Mouse (Mus musculus): ENCODE data around the gene Camta1.
A peak's percentile ranks its signal among the peaks of the same experiment; 100 is the strongest.

Gene Camta1

GRCm38 (mm10) chr4:150964635-150965554, 896.8 kb downstream of the Camta1 start:
- DNase-seq: peak; percentile 79

GRCm38 (mm10) chr4:150963711-150964110, 898.0 kb downstream of the Camta1 start:
- DNase-seq: no peak

- DNase-seq: peak; percentile 74
Observed at GRCm38 (mm10) chr4:150962231-150962630, 899.4 kb downstream of the Camta1 start.

GRCm38 (mm10) chr4:150958536-150958935, 903.1 kb downstream of the Camta1 start:
- no peak for DNase-seq

GRCm38 (mm10) chr4:150957106-150957458, 904.6 kb downstream of the Camta1 start:
- DNase-seq: no peak

GRCm38 (mm10) chr4:150956369-150957105, 905.1 kb downstream of the Camta1 start:
- no peak for DNase-seq

GRCm38 (mm10) chr4:150950972-150951371, 910.7 kb downstream of the Camta1 start:
- no peak for DNase-seq

GRCm38 (mm10) chr4:150944707-150945106, 917.0 kb downstream of the Camta1 start:
- no peak for DNase-seq

GRCm38 (mm10) chr4:150939991-150940651, 921.6 kb downstream of the Camta1 start:
- no peak for DNase-seq

GRCm38 (mm10) chr4:150938063-150938452, 923.6 kb downstream of the Camta1 start:
- no peak for DNase-seq

- DNase-seq: no peak
Observed at GRCm38 (mm10) chr4:150937293-150938062, 924.2 kb downstream of the Camta1 start.

GRCm38 (mm10) chr4:150933503-150933902, 928.2 kb downstream of the Camta1 start:
- no peak for DNase-seq

GRCm38 (mm10) chr4:150927789-150928188, 933.9 kb downstream of the Camta1 start:
- no peak for DNase-seq

GRCm38 (mm10) chr4:150926924-150927705, 934.6 kb downstream of the Camta1 start:
- no peak for DNase-seq

- no peak for DNase-seq
Observed at GRCm38 (mm10) chr4:150925923-150926322, 935.8 kb downstream of the Camta1 start.

- DNase-seq: no peak
Observed at GRCm38 (mm10) chr4:150924936-150925335, 936.7 kb downstream of the Camta1 start.

- DNase-seq: no peak
Observed at GRCm38 (mm10) chr4:150924308-150924707, 937.4 kb downstream of the Camta1 start.

GRCm38 (mm10) chr4:150921206-150921605, 940.5 kb downstream of the Camta1 start:
- DNase-seq: no peak

GRCm38 (mm10) chr4:150917336-150918027, 944.2 kb downstream of the Camta1 start:
- DNase-seq: no peak

- peak; percentile 12 for DNase-seq
Observed at GRCm38 (mm10) chr4:150915181-150915906, 946.3 kb downstream of the Camta1 start.

Data from kidney, adult 11 months (tissue).